Mouse (Mus musculus): Measurements from ENCODE around the gene Grk5.
"Not testable (repeated sequence)": the region's sequence is repeated elsewhere in the genome, so short reads cannot be mapped to it uniquely, and the experiment has no call there.

Grk5 gene
- long read RNA-seq, experiment 1, full-length matches to known transcripts: 1 of 8 reads
- long read RNA-seq, experiment 1, partial matches to known transcripts: 2 of 8 reads
- long read RNA-seq, experiment 1, other reads (novel, unspliced or antisense): 5 of 8 reads
- long read RNA-seq, experiment 2, full-length matches to known transcripts: 4 of 26 reads
- long read RNA-seq, experiment 2, partial matches to known transcripts: 8 of 26 reads
- long read RNA-seq, experiment 2, other reads (novel, unspliced or antisense): 14 of 26 reads

- intact Hi-C loops (cut with DNase I): loop anchor here (2.0 kb wide), 1 partner anchor 195 kb away; no protein-coding TSS in a partner anchor
Measured at GRCm38 (mm10) chr19:60889714-60890315, at the start of gene Grk5. Grk5 (plus strand) TSS chr19:60889749.

GRCm38 (mm10) chr19:60843324-60843723 is 46.2 kb upstream of the Grk5 start:
- intact Hi-C loops (cut with DNase I): no loop called here

GRCm38 (mm10) chr19:60845731-60846130 is 43.8 kb upstream of the Grk5 start:
- intact Hi-C loops (cut with DNase I): no loop called here

- intact Hi-C loops (cut with DNase I): no loop called here
Measured at GRCm38 (mm10) chr19:60860868-60861700, 28.5 kb upstream of the Grk5 start, which contains the start of gene Sfxn4. Sfxn4 (minus strand) TSS chr19:60861479.

DNA sequence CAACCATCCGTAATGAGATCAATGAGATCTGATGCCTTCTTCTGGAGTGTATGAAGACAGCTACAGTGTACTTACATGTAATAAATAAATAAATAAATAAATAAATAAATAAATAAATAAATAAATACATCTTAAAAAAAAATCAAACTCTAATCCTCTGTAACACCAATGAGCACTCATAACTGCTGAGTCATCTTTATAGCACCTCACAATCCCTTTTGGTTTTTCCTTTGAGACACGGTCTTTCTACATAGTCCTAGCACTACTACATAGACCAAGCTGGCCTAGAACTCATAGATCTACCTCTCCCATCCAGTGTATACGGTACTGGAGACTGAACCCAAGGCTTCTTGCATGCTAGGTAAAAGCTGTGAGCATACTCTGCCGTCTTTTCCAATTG is 23.4 kb upstream of the Grk5 start:
- intact Hi-C loops (cut with DNase I): not testable (repeated sequence)

GRCm38 (mm10) chr19:60870489-60870888 is 19.1 kb upstream of the Grk5 start:
- intact Hi-C loops (cut with DNase I): loop anchor here (5.0 kb wide), 1 partner anchor 33 kb away; no protein-coding TSS in a partner anchor

GRCm38 (mm10) chr19:60871366-60871765 is 18.2 kb upstream of the Grk5 start:
- intact Hi-C loops (cut with DNase I): loop anchor here (5.0 kb wide), 1 partner anchor 34 kb away; no protein-coding TSS in a partner anchor

DNA sequence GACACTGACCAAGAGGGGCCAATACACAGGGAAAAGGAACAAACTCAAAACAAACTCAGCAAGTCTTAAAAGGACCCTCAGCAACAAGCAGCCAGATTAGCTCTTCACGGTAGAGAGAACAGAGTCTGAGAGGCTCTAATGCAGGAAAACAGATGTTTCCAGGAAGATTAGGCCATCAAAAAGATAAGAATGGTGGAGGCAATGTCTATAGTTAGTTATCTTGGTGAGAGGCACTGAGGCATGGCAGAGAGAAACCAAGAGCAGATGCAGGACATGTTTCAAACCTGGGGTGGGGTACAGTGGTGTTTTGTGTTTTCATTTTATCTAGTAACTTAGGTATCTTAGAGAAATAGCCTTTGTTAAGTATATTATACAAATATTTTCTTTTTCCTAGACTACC is 17.3 kb upstream of the Grk5 start:
- intact Hi-C loops (cut with DNase I): loop anchor here (5.0 kb wide), 1 partner anchor 35 kb away; no protein-coding TSS in a partner anchor

DNA sequence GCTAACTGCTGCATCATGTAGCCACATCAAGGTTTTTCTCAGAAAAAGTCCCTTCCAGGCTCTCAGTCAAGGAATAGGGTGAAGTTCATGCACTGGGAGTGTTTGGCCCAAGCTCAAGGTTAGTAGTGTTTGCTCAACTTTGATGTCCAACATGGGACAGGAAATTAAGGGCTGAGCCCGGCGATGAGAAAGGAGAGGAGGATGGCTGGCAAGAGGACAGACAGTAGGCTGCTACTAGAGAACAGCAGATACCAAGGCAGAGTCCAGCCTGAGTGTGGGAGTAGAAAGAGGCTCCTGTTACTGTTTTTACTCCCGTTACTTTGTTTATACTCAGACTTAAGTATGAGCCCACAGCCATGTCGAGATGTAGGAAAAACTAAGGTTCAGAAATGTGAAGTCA is 16.0 kb upstream of the Grk5 start:
- intact Hi-C loops (cut with DNase I): loop anchor here (5.0 kb wide), 1 partner anchor 36 kb away; no protein-coding TSS in a partner anchor

DNA sequence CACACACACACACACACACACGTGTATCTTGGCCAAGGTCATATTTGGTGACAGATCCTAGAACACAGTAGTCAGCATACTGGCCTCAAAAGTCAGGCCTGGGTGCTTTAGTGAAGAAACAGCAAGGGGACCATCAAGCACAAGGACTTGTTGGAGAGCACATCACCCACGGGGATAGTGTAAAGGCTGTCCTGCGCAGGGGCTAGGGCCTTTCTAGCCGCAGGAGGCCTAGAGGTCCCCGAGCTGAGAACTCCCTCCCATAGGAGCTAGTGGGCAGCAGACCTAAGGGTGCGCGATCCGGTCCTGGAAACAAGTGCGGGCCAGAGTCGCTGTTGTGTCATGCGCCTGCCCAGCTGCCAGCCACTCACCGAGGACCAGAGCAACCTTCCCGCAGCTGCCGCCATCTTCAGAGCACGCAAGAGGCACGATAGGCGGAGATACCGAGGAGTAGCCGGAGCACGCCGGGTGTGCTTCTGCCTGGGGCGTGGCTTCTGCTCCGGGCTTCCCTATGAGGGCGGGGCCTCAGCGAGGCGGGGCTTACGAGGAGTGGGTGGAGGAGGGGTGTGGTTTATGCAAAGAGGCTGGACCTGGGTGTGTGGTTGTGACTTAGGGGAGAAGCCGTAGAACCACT is 15.4 kb upstream of the Grk5 start, which contains the start of gene Prdx3:
TSS of gene Prdx3 (minus strand) at position 493 of the 631 bp plus-strand sequence.
- intact Hi-C loops (cut with DNase I): loop anchor here (5.0 kb wide), 1 partner anchor 37 kb away; no protein-coding TSS in a partner anchor

- intact Hi-C loops (cut with DNase I): no loop called here
Measured at GRCm38 (mm10) chr19:60883129-60883528, 6.4 kb upstream of the Grk5 start.

DNA sequence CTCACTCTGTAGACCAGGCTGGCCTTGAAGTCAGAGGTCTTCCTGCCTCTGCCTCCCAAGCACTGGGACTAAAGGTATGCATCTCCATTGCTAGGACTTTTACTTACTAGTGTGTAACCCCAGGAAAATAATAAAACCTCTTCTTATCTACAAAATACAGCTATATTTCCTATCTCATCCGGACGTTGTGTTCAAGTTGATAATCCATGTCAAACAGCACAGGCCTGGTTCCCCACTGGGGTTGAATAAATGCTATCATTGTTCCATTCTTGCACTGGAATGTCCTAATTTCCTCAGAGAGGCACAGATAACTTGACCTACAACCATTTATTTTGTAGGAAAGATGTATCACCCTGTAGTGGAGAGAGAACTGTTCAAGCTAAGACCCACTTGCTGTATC is 1.9 kb upstream of the Grk5 start:
- intact Hi-C loops (cut with DNase I): loop anchor here (2.0 kb wide), 1 partner anchor 197 kb away; no protein-coding TSS in a partner anchor

DNA sequence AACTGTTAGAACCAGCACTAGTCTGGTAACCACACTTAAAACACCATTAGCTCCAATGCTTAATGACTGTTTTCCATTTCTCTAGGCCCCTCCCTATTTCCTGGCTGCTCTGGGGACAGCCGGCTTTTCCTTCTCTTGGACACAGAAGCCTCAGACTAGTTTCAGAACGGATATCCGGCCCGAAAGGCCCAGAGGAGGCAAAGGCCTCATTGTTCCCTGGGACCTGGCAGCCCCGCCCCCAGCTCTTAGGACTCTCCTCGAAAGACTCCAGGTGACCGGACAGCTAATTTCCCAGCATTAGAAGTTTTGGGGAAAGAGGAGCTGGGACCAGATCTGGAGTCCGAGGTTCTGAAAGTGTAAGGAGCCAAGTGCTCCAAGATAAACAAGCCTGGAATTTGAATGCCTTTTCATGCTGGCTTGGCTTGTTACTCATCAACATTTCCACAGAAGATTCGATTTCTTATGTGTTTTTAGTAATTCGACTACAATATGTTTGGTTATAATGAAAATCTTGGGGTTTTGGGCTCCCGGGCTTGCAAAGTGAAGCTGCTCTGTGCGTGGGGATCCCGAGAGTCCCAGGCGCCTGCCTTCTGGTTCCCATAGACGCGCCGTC is 342 bp upstream of the Grk5 start:
- intact Hi-C loops (cut with DNase I): loop anchor here (2.0 kb wide), 1 partner anchor 196 kb away; no protein-coding TSS in a partner anchor

GRCm38 (mm10) chr19:60890391-60891122 is 1.0 kb downstream of the Grk5 start:
- intact Hi-C loops (cut with DNase I): no loop called here

DNA sequence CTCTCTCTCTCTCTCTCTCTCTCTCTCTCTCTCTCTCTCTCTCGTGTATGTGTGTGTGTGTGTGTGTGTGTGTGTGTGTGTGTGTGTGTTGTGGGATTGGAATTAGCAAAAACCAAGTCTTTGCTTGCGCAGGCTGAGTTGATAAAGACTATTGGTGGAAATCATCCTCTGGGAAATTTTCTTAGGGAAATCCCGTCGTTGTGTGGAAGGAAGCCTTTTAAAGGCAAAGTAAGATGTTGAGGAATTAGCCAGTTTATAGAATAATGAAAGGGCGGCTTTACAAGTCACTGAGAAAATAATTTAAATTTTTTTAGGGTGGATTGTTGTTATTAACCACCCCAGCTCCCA is 1.5 kb downstream of the Grk5 start:
- intact Hi-C loops (cut with DNase I): no loop called here

GRCm38 (mm10) chr19:60891934-60892547 is 2.5 kb downstream of the Grk5 start:
- intact Hi-C loops (cut with DNase I): no loop called here

GRCm38 (mm10) chr19:60895251-60895880 is 5.8 kb downstream of the Grk5 start:
- intact Hi-C loops (cut with DNase I): no loop called here

DNA sequence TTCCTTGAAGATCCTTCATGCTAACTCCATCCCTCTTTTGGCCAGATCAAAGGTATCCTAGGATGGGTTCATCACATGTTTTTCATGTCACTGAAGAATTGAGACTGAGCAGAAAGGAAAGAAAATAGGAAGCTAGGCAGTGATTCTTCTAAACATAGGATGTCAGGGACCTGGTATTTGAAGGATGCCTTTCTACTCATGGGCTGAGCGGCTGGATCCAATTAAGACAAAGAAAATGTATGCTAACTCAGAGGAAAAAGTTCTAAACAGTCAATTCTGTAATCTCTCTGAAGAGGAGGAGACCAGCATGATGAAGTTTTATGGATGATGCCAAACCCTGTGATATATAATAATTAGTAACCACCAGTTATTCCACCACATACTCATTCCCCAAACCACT is 13.6 kb downstream of the Grk5 start:
- intact Hi-C loops (cut with DNase I): no loop called here

- intact Hi-C loops (cut with DNase I): no loop called here
Measured at GRCm38 (mm10) chr19:60903971-60904370, 14.4 kb downstream of the Grk5 start.

All from adrenal gland (tissue).